Mouse (Mus musculus): ENCODE results near the gene Invs.

DNA sequence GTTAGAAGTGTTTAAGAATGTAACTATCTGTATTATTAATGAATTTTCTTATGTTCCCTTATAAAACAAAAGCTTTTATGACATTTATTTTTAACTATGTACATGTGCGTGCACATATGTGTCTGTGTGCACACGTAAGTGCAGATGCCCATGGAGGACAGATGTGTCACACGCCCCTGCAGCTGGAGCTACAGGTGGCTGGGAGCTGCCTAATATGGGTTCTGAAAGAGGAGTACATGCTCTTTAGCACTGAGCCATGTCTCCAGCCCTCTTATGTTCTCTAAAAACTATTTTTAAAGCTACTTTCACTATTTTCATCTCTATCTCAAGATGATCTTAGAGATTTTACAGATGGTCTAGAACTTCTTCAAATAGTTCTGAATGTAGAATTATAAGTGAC is 21.5 kb upstream of the Invs start:
- TF ChIP-seq CTCF (IDR thresholded peaks at IDR 0.05; ENCODE audit: borderline replicate concordance, control insufficient read depth, extremely low read depth, insufficient read depth, low read length, poor library complexity), result no peak
- no peak for TF ChIP-seq POLR2A (IDR thresholded peaks at IDR 0.05; ENCODE audit: control insufficient read depth, extremely low read depth, insufficient read depth, low read length, poor library complexity)

All from thymus, adult 2 months (tissue).